In the genomic region with DNA sequence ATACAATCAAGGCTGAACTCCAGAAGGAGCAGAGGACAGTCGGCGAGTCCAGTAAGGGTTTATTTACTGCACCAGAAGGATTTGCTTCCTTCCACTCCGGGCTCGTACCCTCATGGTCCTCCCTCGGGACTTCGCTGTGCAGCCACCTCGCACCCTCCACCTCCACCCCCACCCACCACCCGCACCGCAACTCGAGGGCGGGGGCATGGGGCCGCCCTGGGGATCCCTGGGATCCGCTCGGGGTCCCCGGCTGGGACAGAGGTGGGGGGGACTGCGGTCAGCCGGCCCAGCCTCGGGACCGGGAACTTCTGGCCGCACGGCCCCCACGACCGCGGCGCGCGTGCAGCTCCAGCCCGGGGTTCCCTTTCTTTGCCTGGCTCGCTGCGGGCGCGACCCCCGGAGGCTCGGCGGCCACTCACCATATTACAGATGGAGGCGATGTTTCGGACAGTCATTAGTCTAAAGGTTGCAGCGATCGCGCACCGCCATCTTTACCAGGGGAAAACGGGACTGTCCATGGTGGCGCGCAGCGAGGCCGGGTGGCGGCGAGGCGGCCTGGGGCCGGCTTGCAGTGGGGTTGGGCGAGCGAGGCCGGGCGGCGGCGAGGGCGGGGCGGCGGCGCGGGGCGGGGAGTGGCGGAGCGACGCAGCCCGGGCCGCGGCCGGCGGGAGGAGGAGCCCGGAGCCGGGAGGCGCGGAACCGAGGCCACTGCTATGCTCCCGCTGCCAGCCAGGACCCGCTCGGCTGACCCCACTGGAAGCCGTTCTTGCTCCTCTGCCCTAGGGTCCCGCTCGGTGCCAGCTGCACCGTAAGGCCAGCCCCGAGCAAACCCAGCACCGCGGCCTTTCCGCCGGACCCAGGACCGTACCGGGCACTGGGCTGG, we compare ENCODE assay signal across 8 mouse cellular contexts. TPM values are rescaled to one million over a fixed set of nuclear protein-coding genes. Genes with fewer than 3 reads are reported as not detected.
DNase-seq lines count a peak whose midpoint lies in the region; ATAC-seq and TF ChIP-seq lines count a peak whose summit lies in the region.

A gene (minus strand): TSS at position 601 of the 883 bp plus-strand sequence.

- TF ChIP-seq CTCF in gastrocnemius, adult 2 months (IDR thresholded peaks at IDR 0.05): no peak; the same call in 1 of the 2 replicates

- peak within 1 kb of the TSS; percentile 86 for H3K9ac ChIP-seq in hindbrain, embryonic 15.5 days

- H3K27me3 ChIP-seq in hindbrain, embryonic 15.5 days: no peaks in the 10 kb centered on the region
- H3K27me3 ChIP-seq in megakaryocyte, embryonic 14.5 days (replicated peaks): no peaks in the 10 kb centered on the region

- H3K36me3 ChIP-seq in hindbrain, embryonic 15.5 days: no peaks in the 10 kb centered on the region
- H3K36me3 ChIP-seq in megakaryocyte, embryonic 14.5 days (replicated peaks; ENCODE audit: low read length): peaks cover 8% of the 10 kb centered on the region

- H3K4me3 ChIP-seq in gastrocnemius, adult 2 months: peak within 1 kb of the TSS; percentile 98
- H3K4me3 ChIP-seq in hindbrain, embryonic 15.5 days: peak within 1 kb of the TSS; percentile 76
- H3K4me3 ChIP-seq in megakaryocyte, embryonic 14.5 days (replicated peaks): peak within 1 kb of the TSS; percentile 98

- intact Hi-C loops in gastrocnemius, adult 2 months (cut with DNase I): loop anchor here (2.0 to 5.0 kb wide), 4 partner anchors 25 to 209 kb away; a partner anchor contains a TSS
- intact Hi-C loops in left cerebral cortex, postnatal 10 days (cut with DNase I): loop anchor here (5.0 to 10.0 kb wide), 3 partner anchors 36 to 209 kb away; no protein-coding TSS in a partner anchor

- H3K27ac ChIP-seq in gastrocnemius, adult 2 months: peak within 1 kb of the TSS; percentile 99
- peak within 1 kb of the TSS; percentile 89 for H3K27ac ChIP-seq in hindbrain, embryonic 15.5 days (replicated peaks)

- DNase-seq in ZHBTc4 (ENCODE audit: low read depth, low spot score): peak; percentile 71
- peak; percentile 83 to 90 for DNase-seq in cerebellum, postnatal 36 days
- DNase-seq in gastrocnemius, adult 2 months: peak; percentile 95
- peak; percentile 52 to 93 for DNase-seq in left cerebral cortex, postnatal 10 days (ENCODE audit: extremely low spot score in 1 of 2, low spot score in 2 of 2)
- peak; percentile 73 for DNase-seq in right cerebral cortex, adult 2 months (ENCODE audit: low spot score in 2 of 2)
- DNase-seq in urinary bladder, postnatal 10 days (ENCODE audit: low spot score): peak; percentile 51

- peak; percentile 88 for ATAC-seq in hindbrain, embryonic 15.5 days (ENCODE audit: low FRiP score, low read depth)

- peak within 1 kb of the TSS; percentile 89 for H3K4me2 ChIP-seq in hindbrain, embryonic 15.5 days

- WGBS in hindbrain, embryonic 15.5 days: under 1% methylated on average over 75 of the region's 89 CpGs

- H3K9me3 ChIP-seq in hindbrain, embryonic 15.5 days: no peaks in the 10 kb centered on the region
- H3K9me3 ChIP-seq in megakaryocyte, embryonic 14.5 days: no peaks in the 10 kb centered on the region

- peaks cover 43% of the 10 kb centered on the region for H3K4me1 ChIP-seq in hindbrain, embryonic 15.5 days (replicated peaks)
- peaks cover 68% of the 10 kb centered on the region for H3K4me1 ChIP-seq in megakaryocyte, embryonic 14.5 days

RNA-seq across cellular contexts. Expression of the gene that starts here (rescaled TPM):
- 10 to 100 TPM; 12.2 to 19.1 TPM for total RNA-seq in gastrocnemius, adult 2 months (2021)
- 32.1 and 38.5 TPM in 2 replicates for polyA plus RNA-seq in hindbrain, embryonic 15.5 days (2015; fragmentation: Nextera tagmentation; extraction: Ambion mirVana)
- total RNA-seq in left cerebral cortex, postnatal 10 days (2021): 100 to 1,000 TPM; 144 to 148 TPM
- 0.36 and 1.5 TPM in 2 replicates for polyA plus RNA-seq in megakaryocyte, embryonic 14.5 days (2012; ENCODE audit: insufficient read depth, low replicate concordance)

Comparison
In these comparisons a context has a peak if more than half of its experiments do, and no peak if none do; other contexts are left out.
1. Peak in every context shown above with its lines: DNase-seq, ATAC-seq, H3K4me3 ChIP-seq and H3K27ac ChIP-seq.
2. RNA of the gene that starts here (total RNA-seq): 144 to 148 TPM in left cerebral cortex, postnatal 10 days; 12.2 to 19.1 TPM in gastrocnemius, adult 2 months; every median in the first group is over 4 times any median in the second.
3. RNA of the gene that starts here (polyA plus RNA-seq): 32.1 to 38.5 TPM in hindbrain, embryonic 15.5 days; 0.36 to 1.5 TPM in megakaryocyte, embryonic 14.5 days; every median in the first group is over 10 times any median in the second.